Mouse (Mus musculus) G1E (cell line): ENCODE data around the gene Rmdn2.

Experiments
- CTCF ChIP-seq: IDR thresholded peaks from 2 replicates; pipeline ENCODE4 v1.5.1; 2012; ENCODE audit warnings: low read depth, low read length, inconsistent platforms, mixed read lengths
- GATA1 ChIP-seq: IDR thresholded peaks from 2 replicates; pipeline ENCODE4 v1.6.1; 2012; ENCODE audit warnings: borderline replicate concordance, low read length, inconsistent platforms, mixed read lengths
- GATA2 ChIP-seq: IDR thresholded peaks from 2 replicates; pipeline ENCODE4 v1.6.1; 2012; ENCODE audit warnings: low read depth, low read length, inconsistent platforms, borderline replicate concordance
- TAL1 ChIP-seq: conservative IDR thresholded peaks from 2 replicates; pipeline ENCODE4 v1.6.1; 2012; ENCODE audit warnings: low read depth, low read length, inconsistent platforms, mixed read lengths

GRCm38 (mm10) chr17:79699197-79699596 lies 87.5 kb downstream of the Rmdn2 start:
- TF ChIP-seq CTCF (no peak), GATA1 (no peak), TAL1 (no peak), GATA2 (no peak)
